Mouse (Mus musculus): ENCODE measurements around the gene Arl5c.
"Not testable (repeated sequence)": the region's sequence is repeated elsewhere in the genome, so short reads cannot be mapped to it uniquely, and the experiment has no call there.

The Arl5c gene

GRCm38 (mm10) chr11:97958641-97959299 is 37.2 kb downstream of the Arl5c start:
- DNase-seq (ENCODE audit: low spot score), result no peak

- no peak for DNase-seq (ENCODE audit: low spot score)
Measured at GRCm38 (mm10) chr11:97956905-97957560, 38.9 kb downstream of the Arl5c start.

DNA sequence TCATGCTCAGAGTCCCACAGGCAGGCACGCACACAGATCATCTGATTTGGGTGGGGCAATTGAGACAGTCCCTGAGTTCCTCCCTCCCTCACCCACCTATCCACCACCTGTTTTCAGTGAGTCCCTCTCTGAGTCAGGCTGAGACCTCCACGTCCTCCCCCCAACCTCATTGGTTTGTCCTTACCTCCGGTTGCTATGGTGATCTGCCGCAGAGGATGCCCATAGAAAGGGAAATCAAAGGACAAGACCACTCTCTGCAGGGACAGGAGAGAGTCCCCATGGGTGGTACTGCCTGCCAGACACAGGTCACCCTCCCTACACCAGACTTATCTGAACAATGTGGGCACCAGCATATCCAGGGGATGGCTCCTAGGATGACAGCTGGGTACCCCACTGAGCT is 40.1 kb downstream of the Arl5c start:
- no peak for DNase-seq (ENCODE audit: low spot score)

- no peak for DNase-seq (ENCODE audit: low spot score)
Measured at GRCm38 (mm10) chr11:97955146-97955902, 40.7 kb downstream of the Arl5c start.

DNA sequence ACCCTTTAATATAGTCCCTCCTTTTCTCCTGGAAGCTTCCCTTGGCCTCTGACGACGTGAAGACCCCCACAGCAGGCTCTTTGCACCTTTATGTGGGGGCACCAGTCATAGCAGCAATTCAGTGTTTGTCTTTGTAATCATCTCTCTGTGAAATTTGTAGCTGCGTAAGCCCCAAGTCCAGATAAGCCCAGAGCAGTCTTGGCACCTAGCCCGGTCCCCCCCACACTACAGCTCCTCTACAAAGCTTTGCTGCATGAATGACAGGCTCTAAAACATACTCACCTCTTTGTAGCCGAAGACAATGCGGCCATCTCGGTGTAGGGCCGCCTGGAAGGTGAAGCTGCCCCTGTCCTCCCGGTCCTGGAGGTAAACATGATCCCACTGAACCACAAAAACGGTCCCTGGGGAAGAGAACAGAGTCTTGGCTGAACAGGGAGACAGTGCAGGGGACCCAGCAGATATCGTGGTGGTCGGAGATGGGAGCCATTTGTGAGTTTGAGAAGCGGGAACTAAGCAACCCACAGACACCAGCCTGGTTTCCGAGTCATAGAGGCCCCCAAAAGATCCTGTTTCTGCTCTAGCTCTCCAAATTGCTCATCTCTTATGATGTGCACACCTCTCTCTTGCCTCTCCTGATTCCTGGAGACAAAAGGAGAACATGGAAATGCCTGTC is 41.4 kb downstream of the Arl5c start:
- no peak for DNase-seq (ENCODE audit: low spot score)

- no peak for DNase-seq (ENCODE audit: low spot score)
Measured at GRCm38 (mm10) chr11:97953939-97954275, 42.1 kb downstream of the Arl5c start.

DNA sequence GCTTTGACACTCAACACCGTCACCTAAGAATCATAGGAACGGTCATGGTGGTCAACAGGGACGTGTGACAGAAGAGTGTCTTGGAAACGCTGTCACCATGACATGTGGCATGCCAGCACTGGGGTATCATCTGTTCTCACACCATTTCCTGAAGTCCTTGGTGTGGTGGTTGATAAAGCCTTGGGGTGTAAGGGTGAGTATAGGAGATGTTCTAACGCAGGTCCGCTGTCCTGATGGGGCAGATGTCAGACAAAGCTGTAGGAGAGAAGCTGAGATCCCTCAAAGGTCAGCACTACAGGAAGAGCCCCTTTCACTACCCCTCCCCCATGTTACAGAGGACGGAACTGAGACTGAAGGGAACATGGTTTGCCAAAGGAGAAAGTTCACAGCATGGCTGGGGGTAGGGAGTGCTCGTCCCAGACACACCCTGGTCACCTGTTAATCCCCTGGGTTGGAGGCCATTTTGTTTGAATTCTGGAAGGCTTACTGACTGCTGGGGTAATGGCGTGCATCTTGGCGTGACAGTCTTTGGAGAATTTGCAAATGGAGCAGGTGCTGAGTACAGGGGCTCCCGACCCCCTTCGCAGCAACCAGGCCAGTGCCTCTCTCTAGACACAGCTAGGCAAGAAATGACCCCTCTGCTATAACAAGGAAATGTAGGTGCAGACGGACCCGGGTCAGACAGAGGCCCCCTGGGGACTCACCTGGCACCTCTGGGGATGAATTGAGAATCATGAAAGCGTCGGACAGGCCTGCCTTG is 42.6 kb downstream of the Arl5c start:
- no peak for DNase-seq (ENCODE audit: low spot score)

- no peak for DNase-seq (ENCODE audit: low spot score)
Measured at GRCm38 (mm10) chr11:97952367-97953006, 43.5 kb downstream of the Arl5c start.

- DNase-seq (ENCODE audit: low spot score), result no peak
Measured at GRCm38 (mm10) chr11:97949703-97950475, 46.1 kb downstream of the Arl5c start.

DNA sequence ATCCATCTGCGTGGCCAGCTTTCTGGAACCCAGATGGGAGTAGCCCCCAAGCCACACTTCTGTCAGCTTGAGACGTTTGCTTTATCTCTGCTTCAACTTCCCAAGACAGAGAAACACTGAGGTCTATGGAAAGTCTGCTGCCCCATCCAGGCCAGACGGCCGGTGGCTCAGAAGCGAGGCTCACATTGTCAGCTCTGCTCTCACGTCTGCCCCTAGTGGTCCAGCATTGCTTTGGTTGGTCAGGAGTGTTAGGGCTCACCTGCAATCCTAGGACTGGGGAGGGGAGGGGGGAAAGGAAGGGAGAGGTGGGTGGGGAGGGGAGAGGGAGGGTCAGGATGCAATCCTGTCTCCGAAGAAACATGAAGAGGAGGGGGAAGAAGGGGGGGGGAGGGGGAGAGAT is 48.6 kb downstream of the Arl5c start:
- no peak for DNase-seq (ENCODE audit: low spot score)

GRCm38 (mm10) chr11:97945738-97946289 is 50.2 kb downstream of the Arl5c start:
- not testable (repeated sequence) for DNase-seq (ENCODE audit: low spot score)

GRCm38 (mm10) chr11:97945031-97945430 is 51.0 kb downstream of the Arl5c start:
- DNase-seq (ENCODE audit: low spot score), result no peak

DNA sequence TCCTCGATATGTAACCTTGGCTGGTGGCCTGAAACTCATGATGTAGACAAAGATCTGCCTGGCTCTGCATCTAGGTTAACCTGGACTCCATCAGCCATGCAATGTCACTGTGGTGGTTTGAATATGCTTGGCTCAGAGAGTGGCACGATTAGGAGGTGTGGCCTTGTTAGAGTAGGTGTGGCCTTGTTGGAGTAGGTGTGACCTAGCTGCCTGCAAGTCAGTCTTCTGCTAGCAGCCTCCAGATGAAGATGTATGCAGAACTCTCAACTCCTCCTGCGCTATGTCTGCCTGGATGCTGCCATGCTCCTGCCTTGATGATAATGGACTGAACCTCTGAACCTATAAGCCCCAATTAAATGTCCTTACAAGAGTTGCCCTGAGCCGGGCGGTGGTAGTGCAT is 52.7 kb downstream of the Arl5c start:
- no peak for DNase-seq (ENCODE audit: low spot score)

- no peak for DNase-seq (ENCODE audit: low spot score)
Measured at GRCm38 (mm10) chr11:97942420-97943111, 53.4 kb downstream of the Arl5c start.

All from layer of hippocampus, adult 9-10 months (tissue).